Mouse (Mus musculus) layer of hippocampus, postnatal 25 days (tissue): ENCODE data around the gene Pnp2. TPM values are rescaled to one million over a fixed set of nuclear protein-coding genes. Genes with fewer than 3 reads are reported as not detected.
"Not testable (repeated sequence)": the region's sequence is repeated elsewhere in the genome, so short reads cannot be mapped to it uniquely, and the experiment has no call there.

Experiments
- DNase-seq, 2 experiments: peaks; one replicate each; pipeline ENCODE4 v3.0.0; 2022; ENCODE audit warnings: mixed read lengths in 2 of 2, low spot score in 1 of 2; ENCODE audit errors: extremely low spot score in 1 of 2
- total RNA-seq, 2 experiments: library from RNA; stranded (reverse); gene quantifications; 2 replicates each; pipeline ENCODE4 v1.2.3; 2021

The Pnp2 gene
- total RNA-seq = 1 to 10 TPM in 1 of 2 experiments, under 1 TPM in 1; 0.62 to 1.1 TPM

DNA sequence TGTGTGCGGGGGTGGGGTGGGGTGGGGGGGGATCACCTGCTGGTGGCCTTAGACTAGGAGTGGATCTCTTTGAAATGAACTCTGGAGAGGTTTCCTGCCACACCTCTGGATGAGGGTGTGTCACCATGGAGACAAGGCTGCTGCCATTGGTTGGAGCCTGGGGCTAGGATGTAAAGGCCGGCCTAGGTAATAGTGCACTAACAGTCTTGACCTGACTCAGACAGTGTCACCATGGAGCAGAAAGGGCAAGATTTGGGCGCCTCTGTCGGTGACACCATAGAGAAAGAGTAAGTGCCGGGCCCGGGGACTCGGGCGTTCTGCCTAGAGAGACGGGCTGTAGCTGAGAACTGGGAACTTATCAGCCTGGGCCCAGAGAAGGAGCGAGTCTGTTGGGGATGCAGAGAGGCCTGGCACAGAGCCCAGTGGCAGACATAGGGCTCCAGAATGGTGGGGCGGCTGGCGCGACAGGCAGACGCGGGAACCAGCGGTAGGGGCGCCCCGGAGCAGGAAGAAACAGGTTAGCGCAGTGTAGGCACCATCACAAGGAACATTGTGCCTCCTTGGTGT lies at the start of gene Pnp2:
Pnp2 (plus strand) TSS at position 51 of the 567 bp plus-strand sequence.
- DNase-seq = peak in 1 of 2 experiments; percentile 23

DNA sequence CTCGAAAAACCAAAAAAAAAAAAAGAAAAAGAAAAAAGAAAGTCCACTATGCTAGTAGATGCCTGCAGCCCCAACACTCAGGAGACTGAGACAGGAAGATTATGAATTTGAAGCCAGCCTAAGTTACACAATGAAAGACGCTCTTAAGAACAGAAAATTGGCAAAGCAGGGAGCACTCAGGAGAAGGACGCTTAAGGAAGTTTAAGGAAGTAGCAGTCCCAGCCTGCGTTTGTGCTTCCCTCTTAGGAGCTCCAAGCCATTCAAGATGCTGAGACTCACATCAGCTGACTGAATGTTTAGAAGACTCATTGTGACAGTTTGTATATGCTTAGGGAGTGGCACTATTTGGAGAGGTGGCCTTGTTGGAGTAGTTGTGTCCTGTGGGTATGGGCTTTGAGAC lies 47.7 kb upstream of the Pnp2 start:
- DNase-seq = no peak

DNA sequence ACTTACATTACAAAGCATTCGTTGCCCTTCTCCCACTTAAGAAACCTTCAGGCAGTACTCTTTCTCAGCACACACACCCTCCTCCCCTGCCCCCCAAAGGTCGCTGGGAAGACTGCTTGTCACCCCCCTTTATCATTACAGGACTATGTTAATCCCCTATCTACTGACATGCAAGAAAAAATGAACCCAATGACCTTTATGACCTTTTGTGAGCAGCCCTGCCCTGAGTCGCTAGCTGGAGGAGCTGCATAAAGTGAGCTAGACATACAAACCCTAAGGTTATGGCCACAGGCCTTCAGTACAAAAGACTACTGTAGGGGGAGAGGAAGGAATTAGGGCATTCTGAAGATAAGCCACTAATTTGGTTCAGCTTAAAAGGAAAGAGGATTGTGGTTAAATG lies 44.4 kb upstream of the Pnp2 start:
- no peak for DNase-seq

DNA sequence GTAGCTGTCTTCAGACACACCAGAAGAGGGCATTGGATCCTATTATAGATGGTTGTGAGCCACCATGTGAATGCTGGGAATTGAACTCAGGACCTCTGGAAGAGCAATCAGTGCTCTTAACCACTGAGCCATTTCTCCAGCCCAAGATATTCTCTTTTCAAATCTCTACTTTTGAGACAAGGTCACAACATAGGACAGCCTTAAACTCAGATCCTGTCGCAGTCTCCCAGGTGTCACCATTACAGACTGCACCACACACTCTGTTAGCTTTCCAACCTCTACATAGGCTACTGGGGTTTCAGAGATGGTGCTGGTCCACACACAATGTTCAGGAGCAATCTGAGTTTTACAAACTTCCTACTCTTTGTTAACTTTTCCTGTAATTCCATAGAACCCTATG lies 32.4 kb upstream of the Pnp2 start:
- DNase-seq = not testable (repeated sequence)

DNA sequence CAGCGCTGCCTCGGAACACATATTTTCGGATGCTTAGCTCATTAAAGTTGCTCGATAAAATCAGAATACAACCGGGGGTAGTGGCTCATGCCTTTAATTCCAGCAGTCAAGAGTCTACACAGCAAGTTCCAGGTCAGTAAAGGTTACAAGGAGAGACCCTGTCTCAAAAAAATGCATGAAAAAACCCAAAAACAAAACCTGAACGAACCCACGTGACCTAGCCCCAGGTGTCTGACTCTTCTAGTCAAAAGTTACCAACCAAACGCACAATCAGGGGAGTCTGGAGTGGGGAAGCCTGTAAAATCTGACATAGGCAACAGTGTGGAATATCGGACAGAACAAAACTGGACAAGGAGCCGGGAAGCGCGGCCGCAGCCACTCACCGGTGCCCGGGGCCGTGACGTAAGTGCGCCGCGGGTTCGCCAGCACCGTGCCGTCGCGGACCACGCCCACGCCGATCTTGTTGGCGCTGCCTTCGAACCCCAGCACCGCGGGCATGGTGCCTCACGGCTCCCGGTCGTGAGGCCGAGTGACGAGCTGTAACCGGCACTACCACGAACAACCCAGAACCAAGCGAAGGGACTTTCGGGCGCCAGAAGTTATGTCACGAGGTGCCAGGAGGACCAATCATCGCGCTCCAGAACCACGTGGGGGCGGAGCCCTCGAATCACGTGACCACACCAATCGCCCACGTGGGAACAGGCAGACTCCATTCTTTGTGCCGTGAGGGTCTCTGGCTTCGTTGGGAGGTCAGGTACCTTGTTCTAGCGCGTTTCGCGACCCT lies 31.3 kb upstream of the Pnp2 start, which contains the start of the genes Osgep and Apex1:
Osgep (minus strand) TSS at position 613 of the 784 bp plus-strand sequence.
Apex1 (plus strand) TSS at position 688 of the 784 bp plus-strand sequence.
- peak; percentile 84 to 94 for DNase-seq

DNA sequence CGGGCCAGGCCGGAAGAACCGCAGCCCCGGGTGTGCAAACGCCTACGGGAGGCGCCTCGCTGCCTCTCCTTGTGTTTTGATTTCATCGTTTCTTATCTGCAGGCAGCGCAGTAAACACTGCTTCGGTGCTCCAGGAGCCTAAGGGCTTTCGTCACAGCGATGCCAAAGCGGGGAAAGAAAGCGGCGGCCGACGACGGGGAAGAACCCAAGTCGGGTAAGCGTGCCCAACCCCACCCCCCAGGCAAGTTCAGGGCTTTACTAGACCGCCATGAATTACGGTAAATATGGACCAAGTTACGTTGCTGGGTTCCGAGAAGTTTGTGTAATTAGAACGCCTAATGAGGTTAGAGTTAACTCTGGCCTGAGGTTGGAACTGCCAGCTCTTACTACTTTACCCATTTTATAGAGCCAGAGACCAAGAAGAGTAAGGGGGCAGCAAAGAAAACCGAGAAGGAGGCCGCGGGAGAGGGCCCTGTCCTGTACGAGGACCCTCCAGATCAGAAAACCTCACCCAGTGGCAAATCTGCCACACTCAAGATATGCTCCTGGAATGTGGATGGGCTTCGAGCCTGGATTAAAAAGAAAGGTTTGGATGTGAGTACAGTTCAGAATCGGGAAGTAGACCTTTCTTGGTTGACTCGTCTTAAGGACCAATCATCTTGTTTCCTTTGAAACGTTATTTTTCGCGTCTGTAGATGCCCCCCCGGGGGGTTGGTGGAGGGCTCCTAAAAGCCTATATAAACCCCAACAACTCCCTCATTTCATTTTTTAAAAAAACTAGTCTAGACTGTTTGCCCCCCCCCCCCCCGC lies 30.5 kb upstream of the Pnp2 start:
- no peak for DNase-seq

DNA sequence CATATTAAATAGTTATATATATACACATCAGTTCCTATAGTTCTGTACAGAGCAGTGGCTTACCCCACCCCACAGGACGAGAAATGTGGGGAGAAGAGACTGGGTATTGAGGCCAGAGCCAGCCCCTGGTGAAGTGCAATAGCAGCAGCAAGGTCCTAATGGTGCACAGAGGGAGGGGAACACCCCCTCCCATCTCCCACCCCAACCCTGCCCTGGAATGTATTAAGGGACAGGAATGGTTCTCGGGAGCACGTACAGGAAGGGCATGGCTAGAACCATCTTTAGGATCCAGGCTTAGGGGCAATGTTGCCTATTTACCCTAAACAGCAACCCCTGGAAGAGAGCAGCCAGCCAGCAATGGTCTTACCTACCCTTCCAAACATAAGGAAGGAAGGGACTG lies 28.4 kb upstream of the Pnp2 start:
- no peak for DNase-seq

DNA sequence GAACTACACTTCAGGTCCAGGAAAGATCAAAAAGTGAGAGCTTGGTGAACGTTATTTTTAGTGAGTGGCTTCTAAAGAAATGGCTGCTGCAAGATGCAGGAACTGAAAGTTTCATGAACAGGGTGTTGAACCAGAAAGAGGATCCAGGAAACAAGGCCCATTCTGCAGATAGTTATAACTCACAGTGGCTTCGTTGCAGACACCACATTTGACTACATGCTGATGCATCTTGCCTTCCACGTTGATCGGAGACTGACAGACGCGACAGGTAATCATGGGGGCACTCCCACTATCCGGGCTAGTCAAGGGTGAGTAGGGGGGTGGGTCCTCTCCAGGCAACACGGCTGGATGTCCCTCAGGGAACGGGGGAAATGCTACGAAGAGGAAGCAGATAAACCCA lies 25.8 kb upstream of the Pnp2 start:
- no peak for DNase-seq

DNA sequence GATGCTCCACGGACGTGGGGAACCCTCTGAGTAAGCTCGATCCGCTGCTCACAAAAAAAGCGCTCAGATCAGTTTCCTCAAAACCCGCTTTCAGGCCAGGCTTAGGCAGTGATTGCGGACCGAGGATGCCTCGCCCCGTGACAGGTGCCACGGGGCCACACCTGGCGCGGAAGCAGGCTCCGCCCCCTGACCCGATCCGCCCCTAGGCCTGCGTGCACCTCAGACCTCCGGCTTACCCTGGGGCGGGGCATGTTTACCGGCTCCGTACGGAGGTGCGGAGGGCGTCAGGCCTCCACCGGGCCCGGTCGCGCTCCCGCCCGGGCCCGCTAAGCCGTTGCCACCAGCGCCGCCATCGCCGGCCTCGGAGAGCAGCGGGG lies 25.4 kb upstream of the Pnp2 start:
- peak in 1 of 2 experiments; percentile 34 for DNase-seq

DNA sequence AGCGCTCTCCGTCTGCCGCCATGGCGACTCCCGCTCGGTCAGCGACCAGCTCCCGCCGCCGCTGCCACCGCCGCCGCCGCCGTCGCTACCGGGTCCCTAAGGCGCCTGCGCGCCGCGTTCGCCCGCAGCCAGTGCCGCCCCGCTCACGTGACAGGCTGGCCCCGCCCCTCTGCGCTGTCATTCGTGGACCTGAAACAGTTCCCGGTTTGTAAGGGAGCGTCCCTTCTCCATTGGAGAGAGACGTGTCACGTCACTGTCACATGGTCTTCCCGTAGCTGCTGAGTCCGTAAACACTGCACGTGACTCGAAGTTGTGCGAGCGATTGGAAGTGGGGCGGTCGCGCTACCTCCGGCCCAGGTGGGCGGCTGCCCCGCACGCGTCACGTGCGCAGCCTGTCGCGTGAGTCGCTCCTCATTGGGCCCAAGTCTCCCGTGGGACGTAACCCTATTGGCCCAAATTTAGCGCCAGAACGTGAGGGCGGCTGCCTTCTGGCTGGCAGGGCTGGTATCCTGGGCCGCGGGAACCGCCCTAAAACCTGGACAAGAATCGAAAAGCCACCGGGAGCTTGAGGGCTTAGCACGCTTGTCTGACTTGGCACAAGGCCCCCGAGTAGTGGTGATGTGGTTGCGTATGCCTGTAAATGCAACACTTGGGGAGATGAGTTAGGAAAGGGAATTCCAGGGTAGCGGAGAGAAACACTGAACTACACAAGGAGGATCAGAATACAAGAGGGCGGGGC lies 24.9 kb upstream of the Pnp2 start, which contains the start of the genes Pip4p1 and Pnp:
Pip4p1 (minus strand) TSS at position 103 of the 739 bp plus-strand sequence.
Pnp (plus strand) TSS at position 329 of the 739 bp plus-strand sequence.
- DNase-seq = peak; percentile 94 to 96

DNA sequence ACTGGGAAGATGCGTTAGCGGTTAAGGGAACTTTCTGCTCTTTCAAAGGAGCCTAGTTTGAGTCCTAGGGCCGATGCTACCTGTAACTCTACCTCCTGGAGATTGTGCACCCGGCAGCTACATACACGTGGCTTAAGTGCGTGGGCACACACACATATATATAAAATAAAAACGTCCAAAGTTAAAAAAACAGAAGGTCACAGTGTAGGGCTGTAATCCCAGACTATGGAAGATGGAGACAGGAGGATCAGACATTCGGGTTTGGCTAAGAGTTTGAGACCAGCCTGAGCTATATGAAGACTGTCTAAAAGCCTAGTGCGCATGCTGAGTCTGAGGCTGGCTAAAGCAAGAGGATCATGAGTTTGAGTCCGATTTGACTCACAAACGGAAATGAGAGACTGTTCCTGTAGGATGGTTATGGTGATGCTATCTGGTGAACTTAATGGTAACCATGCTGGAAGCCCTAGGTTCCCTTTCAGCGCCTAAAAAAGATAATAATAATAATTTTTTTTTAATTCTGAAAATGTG lies 24.2 kb upstream of the Pnp2 start:
- DNase-seq = no peak

DNA sequence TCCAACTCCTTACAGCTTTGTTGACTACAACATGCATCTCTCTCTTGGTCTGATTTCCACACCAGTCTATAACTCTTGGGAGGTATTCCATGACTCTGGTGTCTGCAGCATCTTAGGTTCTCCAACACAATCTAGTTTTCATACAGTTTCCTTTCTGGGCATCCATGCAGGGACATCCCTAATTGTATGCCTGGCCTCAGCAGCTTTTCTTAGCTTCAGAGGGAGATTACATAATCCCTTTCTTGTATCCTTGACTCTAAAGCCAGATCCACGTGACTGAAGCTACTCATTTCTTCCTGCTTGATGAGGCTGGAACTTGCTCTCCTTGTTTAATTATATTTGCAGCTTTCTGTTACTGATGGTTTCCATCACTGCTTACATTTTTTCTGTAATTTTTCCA lies 19.1 kb upstream of the Pnp2 start:
- DNase-seq = no peak

DNA sequence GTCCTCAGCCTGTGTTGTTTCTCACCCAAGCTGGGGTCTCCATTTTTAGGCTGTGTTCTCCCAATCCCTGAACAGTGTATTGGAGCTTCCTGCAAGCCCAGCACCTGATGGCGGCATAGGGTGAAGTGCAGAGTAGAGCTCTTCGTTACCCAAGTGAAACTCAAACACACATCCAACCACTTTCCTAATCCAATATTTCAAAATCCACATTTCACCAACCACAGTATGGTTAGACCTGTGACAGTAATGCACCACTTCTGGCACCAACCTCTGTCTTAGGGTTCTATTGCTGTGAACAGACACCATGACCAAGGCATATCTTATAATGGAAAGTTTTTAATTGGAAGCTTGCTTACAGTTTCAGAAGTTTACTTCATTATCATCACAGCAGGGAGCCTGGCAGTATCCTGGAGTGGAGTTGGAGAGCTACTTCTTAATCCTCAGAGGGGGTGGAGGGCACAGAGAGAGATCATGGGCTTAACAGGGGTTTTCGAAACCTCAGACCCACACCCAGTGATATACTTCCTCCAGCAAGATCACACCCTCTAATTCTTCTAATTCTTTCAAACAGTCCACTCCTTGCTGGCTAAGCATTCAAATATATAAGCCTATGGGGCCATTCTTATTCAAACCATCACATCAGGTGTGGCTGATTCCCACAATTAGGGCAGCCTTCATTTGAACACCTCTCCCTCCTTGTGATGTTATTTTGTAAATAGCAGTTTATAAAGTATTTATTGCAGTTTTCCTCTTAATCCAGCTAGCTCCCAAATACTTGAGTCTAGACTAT lies 17.5 kb upstream of the Pnp2 start:
- no peak for DNase-seq

DNA sequence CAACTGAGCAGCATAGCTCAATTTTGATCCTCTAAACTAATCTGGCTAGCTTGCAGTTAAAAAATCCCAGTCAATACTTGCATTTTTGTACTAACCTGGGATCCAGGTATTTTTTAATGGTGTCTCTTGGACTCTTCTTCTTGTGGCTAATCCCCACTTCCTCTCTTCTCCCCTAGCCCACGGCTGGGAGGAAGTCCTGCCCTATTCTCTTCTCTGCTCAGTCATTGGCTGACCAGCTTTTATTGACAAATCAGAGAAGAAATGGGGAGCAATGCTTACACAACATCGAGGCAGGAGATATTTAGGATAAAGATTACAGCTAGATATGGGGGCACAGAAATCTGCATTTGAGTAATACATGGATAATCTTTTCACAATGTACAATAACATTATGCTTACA lies 16.9 kb upstream of the Pnp2 start:
- no peak for DNase-seq

DNA sequence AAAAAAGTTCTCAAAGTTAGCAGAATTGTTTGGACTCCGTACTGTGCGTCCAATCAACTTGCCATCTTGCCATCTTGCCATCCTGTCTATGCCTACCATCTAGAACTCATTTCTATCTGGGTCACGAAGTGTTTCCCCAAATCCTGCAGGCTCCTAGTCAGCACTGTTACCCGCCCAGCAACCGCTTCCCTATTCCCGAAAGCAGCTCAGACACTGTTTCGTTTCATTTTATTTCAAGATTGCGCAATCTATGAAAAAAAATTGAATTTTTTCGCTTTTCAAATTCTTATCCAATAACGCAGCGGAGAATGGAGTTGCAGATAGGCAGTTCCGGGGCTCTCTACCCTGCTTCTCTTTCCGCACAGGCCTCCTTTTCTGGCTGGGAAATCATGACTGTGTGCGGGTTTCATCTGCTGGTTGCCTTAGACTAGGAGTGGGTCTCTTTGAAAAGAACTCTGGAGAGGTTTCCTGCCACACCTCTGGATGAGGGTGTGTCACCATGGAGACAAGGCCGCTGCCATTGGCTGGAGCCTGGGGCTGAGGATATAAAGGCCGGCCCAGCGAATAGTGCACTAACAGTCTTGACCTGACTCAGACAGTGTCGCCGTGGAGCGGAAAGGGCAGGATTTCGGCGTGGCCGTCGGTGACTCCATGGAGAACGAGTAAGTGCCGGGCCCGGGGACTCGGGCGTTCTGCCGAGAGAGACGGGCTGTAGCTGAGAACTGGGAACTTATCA lies 11.7 kb upstream of the Pnp2 start, which contains the start of gene Gm49342:
Gm49342 (plus strand) TSS at position 586 of the 736 bp plus-strand sequence.
- peak; percentile 81 to 82 for DNase-seq

DNA sequence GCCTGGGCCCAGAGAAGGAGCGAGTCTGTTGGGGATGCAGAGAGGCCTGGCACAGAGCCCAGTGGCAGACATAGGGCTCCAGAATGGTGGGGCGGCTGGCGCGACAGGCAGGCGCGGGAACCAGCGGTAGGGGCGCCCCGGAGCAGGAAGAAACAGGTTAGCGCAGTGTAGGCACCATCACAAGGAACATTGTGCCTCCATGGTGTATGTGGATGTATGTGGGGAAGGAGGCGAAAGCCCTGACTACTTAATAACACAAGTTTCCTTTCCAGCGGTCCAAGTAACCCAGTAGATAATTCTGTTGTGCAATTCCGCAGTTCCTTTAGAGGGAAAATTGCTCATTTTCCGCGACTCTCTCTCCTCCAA lies 11.1 kb upstream of the Pnp2 start:
- DNase-seq = not testable (repeated sequence)

DNA sequence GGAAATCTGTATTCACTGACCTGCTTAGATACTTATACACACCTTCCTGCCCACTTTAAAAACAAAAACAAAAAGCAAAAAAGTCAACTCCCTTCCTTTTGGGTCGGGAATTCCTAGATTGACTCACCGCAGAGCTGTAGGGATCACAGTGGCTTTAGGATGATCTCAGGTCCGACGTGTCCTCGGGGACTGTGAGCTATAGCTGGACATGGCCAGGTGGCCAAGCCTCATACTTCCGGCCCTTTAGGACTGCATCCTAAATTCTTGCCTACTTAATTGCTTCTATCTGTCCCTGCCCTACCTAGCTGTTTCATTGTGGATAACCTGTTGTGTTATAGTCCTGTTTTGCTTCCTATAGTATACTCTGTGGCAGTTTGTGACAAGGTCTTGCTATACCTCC lies 10.7 kb upstream of the Pnp2 start:
- not testable (repeated sequence) for DNase-seq

DNA sequence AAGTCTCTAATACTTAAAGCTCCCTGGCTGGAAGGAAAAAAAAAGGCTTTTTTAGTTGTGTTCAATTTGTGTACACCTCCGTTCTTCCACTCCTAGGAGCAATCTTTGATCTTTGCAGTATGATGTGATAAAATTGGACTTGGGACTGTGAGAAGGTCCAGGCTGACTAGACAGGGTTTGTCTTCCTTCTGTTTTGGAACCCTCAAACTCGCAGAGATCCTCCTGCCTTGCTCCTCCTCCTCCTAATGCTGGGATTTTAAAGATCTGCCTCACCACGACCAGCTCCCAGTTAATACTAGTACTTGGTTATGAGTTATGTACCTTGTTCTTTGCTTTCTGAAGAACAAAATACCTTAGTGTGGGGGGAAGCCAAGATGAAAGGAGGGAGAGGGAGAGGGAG lies 10.3 kb upstream of the Pnp2 start:
- DNase-seq = not testable (repeated sequence)

DNA sequence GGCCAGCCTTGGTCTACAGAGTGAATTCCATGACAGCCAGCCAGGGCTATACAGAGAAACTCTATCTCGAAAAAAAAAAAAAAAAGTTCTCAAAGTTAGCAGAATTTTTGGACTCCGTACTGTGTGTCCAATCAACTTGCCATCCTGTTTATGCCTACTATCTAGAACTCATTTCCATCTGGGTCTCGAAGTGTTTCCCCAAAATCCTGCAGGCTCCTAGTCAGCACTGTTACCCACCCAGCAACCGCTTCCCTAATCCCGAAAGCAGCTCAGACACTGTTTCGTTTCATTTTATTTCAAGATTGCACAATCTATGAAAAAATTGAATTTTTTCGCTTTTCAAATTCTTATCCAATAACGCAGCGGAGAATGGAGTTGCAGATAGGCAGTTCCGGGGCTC lies 305 bp upstream of the Pnp2 start:
- DNase-seq = no peak
